Mouse (Mus musculus) spleen, postnatal 4 days (tissue): ENCODE results near the gene Ccsap.

Source experiments
- DNase-seq, 2 experiments: peaks; one replicate each; pipeline ENCODE4 v3.0.0; 2022; ENCODE audit warnings: low spot score in 2 of 2

Gene Ccsap

DNA sequence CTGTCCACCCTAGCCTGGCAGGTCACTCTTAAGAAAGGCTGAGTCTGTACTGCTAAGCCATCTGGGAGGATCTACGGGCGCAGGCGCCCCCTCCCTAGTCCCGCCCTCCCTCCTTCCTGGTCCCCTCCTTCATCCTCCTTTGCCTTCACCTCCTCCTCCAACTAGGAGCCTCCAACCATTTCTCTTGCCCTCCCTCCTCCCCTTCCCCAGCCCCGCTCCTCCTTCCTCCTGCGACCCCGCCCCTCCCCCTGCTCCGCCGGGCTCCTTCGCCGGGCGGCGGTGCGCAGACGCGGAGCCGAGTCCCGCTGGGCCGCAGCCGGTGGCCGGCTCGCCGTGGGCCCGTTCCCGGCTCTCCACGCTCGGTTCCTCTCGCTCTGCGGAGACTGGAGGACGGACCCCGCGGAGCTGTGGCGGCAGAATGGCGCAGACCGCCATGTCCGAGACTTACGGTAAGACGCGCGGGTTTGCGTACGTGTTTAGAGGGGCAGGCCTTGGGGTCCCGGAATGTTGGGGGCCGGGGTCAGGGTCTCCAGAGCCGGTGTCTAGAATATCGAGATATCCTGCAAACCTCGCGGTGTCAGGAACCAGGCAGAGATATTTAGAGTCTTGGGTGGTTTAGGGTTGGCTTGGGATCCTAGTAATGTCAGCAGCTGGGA lies 54.2 kb downstream of the Ccsap start, which contains the start of gene Rab4a:
Rab4a (plus strand) TSS at position 268 of the 656 bp plus-strand sequence.
- peak; percentile 55 to 79 for DNase-seq

DNA sequence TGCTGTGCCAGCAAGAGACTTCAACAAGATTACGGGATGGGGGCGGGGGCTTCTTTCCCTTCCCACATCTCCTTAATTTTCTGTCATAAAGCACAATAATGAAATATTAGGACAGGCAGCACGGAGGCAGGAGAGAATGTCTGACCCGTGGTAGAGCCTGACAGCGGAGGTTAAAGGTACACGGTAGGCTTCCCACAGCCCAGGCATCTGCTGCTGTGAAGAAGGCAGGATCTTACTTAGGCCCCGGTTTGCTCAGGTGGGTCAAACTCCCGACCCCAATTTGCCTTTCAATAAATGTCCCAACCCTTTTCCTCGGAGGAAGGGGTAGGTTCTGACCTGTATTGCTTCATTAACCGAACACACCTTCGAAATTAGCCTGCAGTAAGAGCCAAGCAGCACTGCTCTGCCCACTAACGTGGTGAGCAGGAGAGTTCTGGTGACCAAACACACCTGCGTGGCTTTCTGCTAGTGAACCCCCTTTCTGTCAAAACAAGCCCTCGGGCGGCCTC lies 54.7 kb downstream of the Ccsap start:
- no peak for DNase-seq

GRCm38 (mm10) chr8:123804586-123804985 lies 55.4 kb downstream of the Ccsap start:
- DNase-seq = no peak

DNA sequence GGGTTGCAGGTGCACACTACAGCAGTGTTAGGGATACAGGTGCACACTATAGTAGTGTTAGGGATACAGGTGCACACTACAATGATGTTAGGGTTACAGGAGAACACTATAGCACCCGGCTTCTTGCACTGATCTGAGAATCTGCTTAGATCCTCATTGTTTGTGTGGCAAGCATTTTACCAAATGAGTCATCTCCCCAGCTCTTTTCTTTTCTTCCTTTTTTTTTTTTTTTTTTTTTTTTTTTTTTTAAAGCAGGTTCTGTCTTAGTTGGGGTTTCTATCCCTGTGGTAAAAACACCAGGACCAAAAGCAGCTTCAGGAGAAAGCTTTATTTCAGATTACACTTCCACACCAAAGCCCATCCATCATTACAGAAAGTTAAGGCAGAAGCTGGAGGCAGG lies 56.4 kb downstream of the Ccsap start:
- DNase-seq = no peak

GRCm38 (mm10) chr8:123801538-123801937 lies 58.5 kb downstream of the Ccsap start:
- DNase-seq = no peak

DNA sequence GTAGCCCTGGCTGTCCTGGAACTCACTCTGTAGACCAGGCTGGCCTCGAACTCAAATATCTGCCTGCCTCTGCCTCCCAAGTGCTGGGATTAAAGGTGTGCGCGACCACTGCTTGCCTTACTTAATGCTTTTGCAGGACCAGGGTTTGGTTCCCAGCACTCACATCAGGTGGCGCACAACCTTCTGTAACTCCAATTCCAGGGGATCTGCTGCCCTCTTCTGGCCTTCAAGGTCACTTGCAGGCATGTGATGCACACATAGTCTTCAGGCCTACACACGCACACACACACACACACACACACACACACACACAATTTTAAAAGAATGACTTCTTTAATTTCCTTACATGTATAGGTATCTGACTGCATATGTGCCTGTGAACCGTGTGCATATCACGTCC lies 59.1 kb downstream of the Ccsap start:
- no peak for DNase-seq

- DNase-seq = no peak
Observed at GRCm38 (mm10) chr8:123799885-123800284, 60.1 kb downstream of the Ccsap start.

- DNase-seq = no peak
Observed at GRCm38 (mm10) chr8:123799434-123799833, 60.6 kb downstream of the Ccsap start.

DNA sequence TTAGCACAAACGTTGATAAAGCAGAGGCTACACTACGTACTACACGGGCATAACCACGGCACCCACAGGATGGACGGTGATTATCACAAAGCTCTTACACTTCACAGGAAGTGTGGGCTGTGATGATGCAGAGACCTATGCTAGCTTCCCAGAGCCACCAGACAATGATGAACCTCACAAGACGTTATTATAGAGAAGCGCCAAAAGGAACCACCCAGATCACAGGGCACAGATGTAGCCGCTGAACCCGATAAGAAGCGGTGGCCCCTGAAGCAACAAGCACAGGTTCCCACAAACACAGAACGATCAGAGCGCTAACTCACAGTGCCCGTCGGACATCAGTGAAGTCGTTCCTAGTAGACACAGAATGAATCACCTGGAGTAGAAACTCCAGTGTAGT lies 62.1 kb downstream of the Ccsap start:
- DNase-seq = peak in 1 of 2 experiments; percentile 40

DNA sequence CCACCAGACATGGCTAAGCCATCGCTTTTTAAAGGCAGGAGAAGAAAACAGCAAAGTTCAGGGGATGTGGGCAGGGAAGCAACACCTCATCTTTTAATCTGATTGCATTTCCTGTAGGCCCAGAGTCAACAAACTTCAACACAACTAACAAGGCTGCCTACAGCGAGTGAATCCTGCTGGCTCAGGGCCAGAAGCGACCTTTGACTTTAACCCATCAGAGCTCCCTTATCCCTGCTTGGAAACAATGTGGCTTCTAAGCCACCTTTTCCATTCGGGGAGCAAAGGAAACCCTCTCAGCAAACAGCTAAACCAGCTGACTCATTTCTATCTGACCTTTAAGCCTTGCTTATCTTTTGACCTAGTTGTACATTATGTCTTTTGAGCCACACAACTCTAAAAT lies 63.3 kb downstream of the Ccsap start:
- DNase-seq = no peak

GRCm38 (mm10) chr8:123794766-123795165 lies 65.2 kb downstream of the Ccsap start:
- DNase-seq = no peak

DNA sequence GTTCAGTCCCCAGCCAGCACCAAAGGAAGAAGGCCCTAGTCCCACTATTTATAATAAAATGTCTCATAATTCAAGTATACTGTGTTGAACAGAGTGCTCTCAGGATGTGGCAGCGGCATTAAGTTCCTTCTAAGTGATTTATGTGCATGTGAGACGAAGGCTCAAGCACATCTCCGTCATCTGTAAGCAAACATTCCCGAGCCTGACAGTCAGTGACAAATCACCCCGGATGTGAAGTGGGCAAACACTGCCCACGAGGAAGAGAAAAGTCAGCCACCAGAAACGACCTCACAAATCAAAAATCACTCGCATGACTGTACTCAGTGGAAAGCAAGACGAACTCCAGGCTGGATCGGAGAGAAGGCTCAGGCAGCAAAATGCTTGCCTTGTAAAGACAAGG lies 66.1 kb downstream of the Ccsap start:
- DNase-seq = no peak

DNA sequence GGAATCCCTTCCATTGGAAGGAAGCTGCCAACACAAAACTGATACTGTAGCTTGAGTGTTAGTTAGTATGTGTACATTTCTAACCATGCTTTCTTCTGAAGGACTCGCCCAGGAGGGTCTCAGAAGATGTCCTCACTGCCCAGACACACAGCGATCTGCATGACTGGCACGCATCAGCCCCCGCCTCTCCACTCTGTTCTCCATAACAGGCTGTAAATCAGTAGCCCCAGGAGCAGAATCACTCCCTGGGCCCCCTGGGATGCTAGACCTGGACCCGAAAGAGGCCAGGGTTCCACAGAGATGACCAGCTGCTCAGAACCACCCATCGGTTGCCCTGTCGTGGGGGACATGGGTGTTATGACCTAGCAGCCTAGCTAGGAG lies 68.2 kb downstream of the Ccsap start:
- no peak for DNase-seq

DNA sequence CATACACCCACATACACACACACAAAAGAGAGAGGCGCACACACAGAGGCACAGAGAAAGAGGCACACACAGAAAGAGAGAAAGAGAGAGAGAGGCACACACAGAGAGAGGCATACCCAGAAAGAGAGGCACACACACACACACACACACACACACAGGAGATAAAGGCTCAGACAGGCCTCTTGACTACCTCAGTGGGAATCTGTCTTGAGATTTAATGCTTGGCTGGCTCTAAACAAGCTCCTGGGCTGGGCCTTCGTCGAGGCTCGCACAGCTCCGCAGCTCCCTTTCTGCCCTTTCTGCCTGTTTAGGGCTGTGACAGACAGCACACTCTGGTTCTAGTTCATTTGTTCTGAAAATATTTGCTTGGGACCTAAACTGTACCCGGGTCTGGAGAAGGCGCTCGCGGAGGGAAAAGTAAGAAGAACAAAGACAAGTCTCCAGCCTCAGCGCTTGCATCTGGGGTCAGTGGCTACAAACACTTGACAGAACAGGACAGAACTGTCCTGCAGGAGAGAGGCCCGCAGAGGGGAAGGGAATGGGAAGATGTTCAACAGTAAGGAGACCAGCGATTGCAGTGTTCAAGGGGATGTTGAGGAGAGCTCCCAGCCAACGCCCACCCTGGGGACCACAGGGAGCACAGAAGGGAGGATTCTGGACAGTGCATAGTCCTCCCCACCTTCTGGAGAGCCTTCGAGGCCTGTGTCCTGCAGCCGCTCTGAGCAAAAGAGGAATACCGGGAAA lies 68.7 kb downstream of the Ccsap start:
- DNase-seq = no peak
